Mouse (Mus musculus) megakaryocyte-erythroid progenitor cell, adult 5-6 weeks (primary cell): ENCODE results near the gene Zfhx3. TPM values are rescaled to one million over a fixed set of nuclear protein-coding genes. Genes with fewer than 3 reads are reported as not detected.

Experiments
- ATAC-seq: replicated peaks from 2 replicates; pipeline ENCODE4 v1.8.0; 2016; ENCODE audit warnings: mild to moderate bottlenecking, inconsistent platforms; ENCODE audit not compliant: severe bottlenecking, poor library complexity, low FRiP score, low TSS enrichment
- total RNA-seq, 2 experiments: library from RNA; stranded (forward) in 1 of 2; stranded (reverse) in 1 of 2; fragments of 200-1000, 215-1000 nt in 1 of 2; fragments of >200 nt in 1 of 2; fragmentation: Nextera tagmentation in 1 of 2; gene quantifications; 2 replicates each; pipeline ENCODE4 v1.2.3; 2014 to 2017

The Zfhx3 gene
- total RNA-seq, 2 experiments from 2014 or later, result 0.28 to 2.9 TPM

GRCm38 (mm10) chr8:108904288-108904971, 962.0 kb downstream of the Zfhx3 start:
- ATAC-seq, result no peak

- ATAC-seq, result no peak
Observed at GRCm38 (mm10) chr8:108908066-108908465, 965.6 kb downstream of the Zfhx3 start.

GRCm38 (mm10) chr8:108908540-108908939, 966.1 kb downstream of the Zfhx3 start:
- no peak for ATAC-seq

- ATAC-seq, result no peak
Observed at GRCm38 (mm10) chr8:108909035-108909434, 966.6 kb downstream of the Zfhx3 start.

GRCm38 (mm10) chr8:108909455-108909854, 967.0 kb downstream of the Zfhx3 start:
- no peak for ATAC-seq

GRCm38 (mm10) chr8:108910843-108911242, 968.4 kb downstream of the Zfhx3 start:
- no peak for ATAC-seq

- ATAC-seq, result peak; percentile 87
Observed at GRCm38 (mm10) chr8:108911511-108911910, 969.1 kb downstream of the Zfhx3 start.

GRCm38 (mm10) chr8:108912998-108913397, 970.6 kb downstream of the Zfhx3 start:
- ATAC-seq, result no peak

GRCm38 (mm10) chr8:108915425-108915824, 973.0 kb downstream of the Zfhx3 start:
- ATAC-seq, result peak; percentile 63

GRCm38 (mm10) chr8:108915876-108916275, 973.4 kb downstream of the Zfhx3 start:
- no peak for ATAC-seq

GRCm38 (mm10) chr8:108920151-108920550, 977.7 kb downstream of the Zfhx3 start:
- ATAC-seq, result no peak

- ATAC-seq, result no peak
Observed at GRCm38 (mm10) chr8:108923161-108923560, 980.7 kb downstream of the Zfhx3 start.

- ATAC-seq, result no peak
Observed at GRCm38 (mm10) chr8:108924526-108924925, 982.1 kb downstream of the Zfhx3 start.

- ATAC-seq, result no peak
Observed at GRCm38 (mm10) chr8:108926106-108926505, 983.7 kb downstream of the Zfhx3 start.

GRCm38 (mm10) chr8:108930635-108931034, 988.2 kb downstream of the Zfhx3 start:
- ATAC-seq, result no peak

- no peak for ATAC-seq
Observed at GRCm38 (mm10) chr8:108931837-108932236, 989.4 kb downstream of the Zfhx3 start.

- no peak for ATAC-seq
Observed at GRCm38 (mm10) chr8:108932729-108933128, 990.3 kb downstream of the Zfhx3 start.

GRCm38 (mm10) chr8:108935834-108936694, 993.6 kb downstream of the Zfhx3 start:
- no peak for ATAC-seq

- no peak; the same call in 1 of the 2 replicates for ATAC-seq
Observed at GRCm38 (mm10) chr8:108936695-108937448, 994.4 kb downstream of the Zfhx3 start.

- no peak for ATAC-seq
Observed at GRCm38 (mm10) chr8:108937904-108938455, 995.5 kb downstream of the Zfhx3 start.
